Mouse (Mus musculus) left cerebral cortex, postnatal 36 days (tissue): ENCODE data around the gene Gm13290. TPM values are rescaled to one million over a fixed set of nuclear protein-coding genes. Genes with fewer than 3 reads are reported as not detected.

Source experiments
- total RNA-seq, 2 experiments: library from RNA; stranded (reverse); gene quantifications; 2 replicates each; pipeline ENCODE4 v1.2.3; 2021

Gene Gm13290
- total RNA-seq, 2 experiments from 2014 or later, result not detected

Other genes with a start within 250 kb of the Gm13290 start
- gene Ifna15, start 215.6 kb upstream of the Gm13290 start, total RNA-seq, result not detected
- not detected for gene Ifna14, start 202.0 kb upstream of the Gm13290 start, total RNA-seq
- not detected for gene Ifna9, start 181.4 kb upstream of the Gm13290 start, total RNA-seq
- not detected for gene Ifna12, start 170.5 kb upstream of the Gm13290 start, total RNA-seq
- gene C87499, start 139.4 kb upstream of the Gm13290 start, total RNA-seq, result not detected
- gene Ifna13, start 129.4 kb upstream of the Gm13290 start, total RNA-seq, result not detected
- not detected for gene Ifna16, start 96.9 kb upstream of the Gm13290 start, total RNA-seq
- gene Ifna2, start 89.9 kb upstream of the Gm13290 start, total RNA-seq, result not detected
- gene Ifnab, start 82.5 kb upstream of the Gm13290 start, total RNA-seq, result not detected
- 1 to 10 TPM in 1 of 2 experiments, under 1 TPM in 1; 0.66 to 1.5 TPM for gene Gm26566, start 52.0 kb upstream of the Gm13290 start, total RNA-seq
- 100 to 1,000 TPM in 1 of 2 experiments, 10 to 100 TPM in 1; 92.7 to 101 TPM for gene Klhl9, start 51.4 kb upstream of the Gm13290 start, total RNA-seq
- not detected for gene Gm13271, start 19.0 kb upstream of the Gm13290 start, total RNA-seq
- gene Gm13283, start 13.7 kb upstream of the Gm13290 start, total RNA-seq, result not detected
- not detected for gene Gm13289, start 3.1 kb downstream of the Gm13290 start, total RNA-seq
- gene Gm13272, start 6.0 kb downstream of the Gm13290 start, total RNA-seq, result not detected
- gene Ifnz, start 8.3 kb downstream of the Gm13290 start, total RNA-seq, result not detected
- gene Gm13276, start 11.9 kb downstream of the Gm13290 start, total RNA-seq, result not detected
- gene Gm13277, start 14.8 kb downstream of the Gm13290 start, total RNA-seq, result not detected
- gene Gm13278, start 17.7 kb downstream of the Gm13290 start, total RNA-seq, result not detected
- gene Gm13275, start 20.7 kb downstream of the Gm13290 start, total RNA-seq, result not detected
- not detected for gene Gm13279, start 23.6 kb downstream of the Gm13290 start, total RNA-seq
- gene Gm13285, start 25.8 kb downstream of the Gm13290 start, total RNA-seq, result not detected
- not detected for gene Gm13287, start 29.4 kb downstream of the Gm13290 start, total RNA-seq
- not detected for gene Gm13288, start 31.7 kb downstream of the Gm13290 start, total RNA-seq
- not detected for gene Ifna7, start 42.4 kb downstream of the Gm13290 start, total RNA-seq
- gene Ifna11, start 46.1 kb downstream of the Gm13290 start, total RNA-seq, result not detected
- not detected for gene Ifna6, start 53.6 kb downstream of the Gm13290 start, total RNA-seq
- gene Ifna5, start 61.7 kb downstream of the Gm13290 start, total RNA-seq, result not detected
- gene Ifna4, start 68.0 kb downstream of the Gm13290 start, total RNA-seq, result not detected
- not detected for gene Ifna1, start 76.3 kb downstream of the Gm13290 start, total RNA-seq
- not detected for gene Ifne, start 106.4 kb downstream of the Gm13290 start, total RNA-seq